Mouse (Mus musculus) T-helper 17 cell (primary cell): Measurements from ENCODE around the gene Tead4.

Experiments
- in situ Hi-C, 2 experiments: fragments of 300-600 bp; cut with MboI, MseI; formaldehyde crosslinking; loops; 1 replicate in 1 of 2; 2 replicates in 1 of 2; pipeline ENCODE4 v1.15.1; 2025; ENCODE audit warnings: high pct_unique_total_duplicates in 2 of 2

Tead4 gene

GRCm38 (mm10) chr6:128295876-128296749, 4.5 kb downstream of the Tead4 start:
- in situ Hi-C loops, result loop anchor here in 1 of 2 experiments (5.0 kb wide), 1 partner anchor 74 kb away; no protein-coding TSS in a partner anchor

GRCm38 (mm10) chr6:128291284-128291683, 9.3 kb downstream of the Tead4 start:
- in situ Hi-C loops, result no loop called here

- in situ Hi-C loops, result no loop called here
Measured at GRCm38 (mm10) chr6:128288681-128289080, 11.9 kb downstream of the Tead4 start.

GRCm38 (mm10) chr6:128285792-128286430, 14.7 kb downstream of the Tead4 start:
- in situ Hi-C loops, result no loop called here

- in situ Hi-C loops, result no loop called here
Measured at GRCm38 (mm10) chr6:128282126-128282525, 18.5 kb downstream of the Tead4 start.

- in situ Hi-C loops, result no loop called here
Measured at GRCm38 (mm10) chr6:128280472-128281145, 20.0 kb downstream of the Tead4 start.

GRCm38 (mm10) chr6:128279608-128280007, 21.0 kb downstream of the Tead4 start:
- in situ Hi-C loops, result no loop called here

- in situ Hi-C loops, result no loop called here
Measured at GRCm38 (mm10) chr6:128279099-128279498, 21.5 kb downstream of the Tead4 start.

GRCm38 (mm10) chr6:128277132-128278085, 23.2 kb downstream of the Tead4 start:
- in situ Hi-C loops, result no loop called here

GRCm38 (mm10) chr6:128276349-128276748, 24.3 kb downstream of the Tead4 start:
- in situ Hi-C loops, result no loop called here

GRCm38 (mm10) chr6:128275506-128276064, 25.0 kb downstream of the Tead4 start:
- in situ Hi-C loops, result no loop called here

GRCm38 (mm10) chr6:128273507-128273906, 27.1 kb downstream of the Tead4 start:
- in situ Hi-C loops, result no loop called here

- in situ Hi-C loops, result no loop called here
Measured at GRCm38 (mm10) chr6:128272754-128273153, 27.9 kb downstream of the Tead4 start.

- in situ Hi-C loops, result no loop called here
Measured at GRCm38 (mm10) chr6:128269850-128270249, 30.8 kb downstream of the Tead4 start.

GRCm38 (mm10) chr6:128264870-128265526, 35.6 kb downstream of the Tead4 start:
- in situ Hi-C loops, result no loop called here

GRCm38 (mm10) chr6:128261486-128261885, 39.1 kb downstream of the Tead4 start:
- in situ Hi-C loops, result no loop called here

- in situ Hi-C loops, result no loop called here
Measured at GRCm38 (mm10) chr6:128259252-128259651, 41.4 kb downstream of the Tead4 start.

- in situ Hi-C loops, result no loop called here
Measured at GRCm38 (mm10) chr6:128255941-128256340, 44.7 kb downstream of the Tead4 start.

- in situ Hi-C loops, result no loop called here
Measured at GRCm38 (mm10) chr6:128255292-128255691, 45.3 kb downstream of the Tead4 start.

- in situ Hi-C loops, result no loop called here
Measured at GRCm38 (mm10) chr6:128254551-128254950, 46.1 kb downstream of the Tead4 start.
